Mouse (Mus musculus): ENCODE data around the gene Ttll3. TPM values are rescaled to one million over a fixed set of nuclear protein-coding genes. Genes with fewer than 3 reads are reported as not detected.

Ttll3 gene
- polyA plus RNA-seq, 1 experiment from 2014 or later, result 4.2 TPM

DNA sequence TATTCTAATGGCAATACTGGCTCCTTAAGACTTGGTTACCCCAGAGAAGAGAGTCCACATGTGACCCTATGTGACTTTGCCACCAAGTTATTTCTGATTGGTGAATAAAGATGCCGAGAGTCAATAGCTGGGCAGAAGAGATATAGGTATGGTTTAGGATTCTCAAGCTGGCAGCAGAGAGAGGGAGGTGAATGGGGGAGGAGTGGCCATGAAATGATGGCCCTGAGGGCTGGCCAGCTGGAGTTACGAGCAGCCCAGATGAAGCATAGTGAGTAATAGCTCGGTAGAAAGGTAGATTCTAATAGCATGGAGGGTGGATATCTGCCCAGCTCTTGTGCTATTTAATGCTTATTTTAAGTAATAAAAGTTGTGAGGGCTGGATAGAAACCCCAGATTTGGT lies 36.2 kb upstream of the Ttll3 start:
- WGBS, result 80% methylated on average over 3 of the region's 3 CpGs
- no peak overlapping the region for H3K4me3 ChIP-seq (ENCODE audit: low read depth, low read length)
- no peak overlapping the region for H3K9ac ChIP-seq (ENCODE audit: low read depth, low read length)
- H3K4me2 ChIP-seq (replicated peaks; ENCODE audit: low read depth, low read length), result no peak overlapping the region
- no peaks in the 10 kb centered on the region for H3K36me3 ChIP-seq (ENCODE audit: control insufficient read depth, insufficient read depth, low read length)
- no peaks in the 10 kb centered on the region for H3K9me3 ChIP-seq (ENCODE audit: control insufficient read depth, low read length)
- no peaks in the 10 kb centered on the region for H3K27me3 ChIP-seq (ENCODE audit: control insufficient read depth, insufficient read depth, low read length)
- no peak overlapping the region for H3K27ac ChIP-seq (ENCODE audit: low read depth, low read length)
- ATAC-seq (ENCODE audit: low FRiP score), result no peak
- DNase-seq (ENCODE audit: low spot score), result no peak
- no peaks in the 10 kb centered on the region for H3K4me1 ChIP-seq (replicated peaks; ENCODE audit: control insufficient read depth, insufficient read depth, low read length)

GRCm38 (mm10) chr6:113353696-113354095 lies 35.4 kb upstream of the Ttll3 start:
- no peak overlapping the region for H3K9ac ChIP-seq (ENCODE audit: low read depth, low read length)
- H3K27ac ChIP-seq (ENCODE audit: low read depth, low read length), result no peak overlapping the region
- DNase-seq (ENCODE audit: low spot score), result no peak
- H3K4me2 ChIP-seq (replicated peaks; ENCODE audit: low read depth, low read length), result no peak overlapping the region
- no peaks in the 10 kb centered on the region for H3K36me3 ChIP-seq (ENCODE audit: control insufficient read depth, insufficient read depth, low read length)
- no peaks in the 10 kb centered on the region for H3K4me1 ChIP-seq (replicated peaks; ENCODE audit: control insufficient read depth, insufficient read depth, low read length)
- ATAC-seq (ENCODE audit: low FRiP score), result no peak
- no peaks in the 10 kb centered on the region for H3K9me3 ChIP-seq (ENCODE audit: control insufficient read depth, low read length)
- H3K4me3 ChIP-seq (ENCODE audit: low read depth, low read length), result no peak overlapping the region
- 83% methylated on average over 3 of the region's 3 CpGs for WGBS
- no peaks in the 10 kb centered on the region for H3K27me3 ChIP-seq (ENCODE audit: control insufficient read depth, insufficient read depth, low read length)

DNA sequence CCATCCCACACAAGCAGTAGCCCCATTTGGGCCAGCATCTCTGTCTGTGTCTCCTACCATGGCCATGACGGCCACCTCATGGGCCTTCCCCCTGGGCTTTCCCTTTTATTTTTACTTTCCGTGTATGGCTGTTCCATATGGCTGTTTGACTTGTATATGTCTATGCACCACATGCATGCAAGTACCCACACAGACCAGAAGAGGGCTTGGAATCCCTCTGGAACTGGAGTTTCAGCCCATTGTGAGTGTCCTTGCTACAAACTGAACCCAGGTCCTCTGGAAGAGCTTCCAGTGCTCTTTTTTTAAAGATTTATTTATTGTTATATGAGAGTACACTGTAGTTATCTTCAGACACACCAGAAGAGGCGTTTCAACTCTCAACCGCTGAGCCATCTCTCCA lies 27.6 kb upstream of the Ttll3 start:
- no peak overlapping the region for H3K9ac ChIP-seq (ENCODE audit: low read depth, low read length)
- DNase-seq (ENCODE audit: low spot score), result no peak
- no peaks in the 10 kb centered on the region for H3K4me1 ChIP-seq (replicated peaks; ENCODE audit: control insufficient read depth, insufficient read depth, low read length)
- no peaks in the 10 kb centered on the region for H3K36me3 ChIP-seq (ENCODE audit: control insufficient read depth, insufficient read depth, low read length)
- no peak overlapping the region for H3K4me3 ChIP-seq (ENCODE audit: low read depth, low read length)
- no peak overlapping the region for H3K27ac ChIP-seq (ENCODE audit: low read depth, low read length)
- no peak overlapping the region for H3K4me2 ChIP-seq (replicated peaks; ENCODE audit: low read depth, low read length)
- no peak for ATAC-seq (ENCODE audit: low FRiP score)
- H3K27me3 ChIP-seq (ENCODE audit: control insufficient read depth, insufficient read depth, low read length), result no peaks in the 10 kb centered on the region
- 67% methylated on average over 4 of the region's 4 CpGs for WGBS
- no peaks in the 10 kb centered on the region for H3K9me3 ChIP-seq (ENCODE audit: control insufficient read depth, low read length)

DNA sequence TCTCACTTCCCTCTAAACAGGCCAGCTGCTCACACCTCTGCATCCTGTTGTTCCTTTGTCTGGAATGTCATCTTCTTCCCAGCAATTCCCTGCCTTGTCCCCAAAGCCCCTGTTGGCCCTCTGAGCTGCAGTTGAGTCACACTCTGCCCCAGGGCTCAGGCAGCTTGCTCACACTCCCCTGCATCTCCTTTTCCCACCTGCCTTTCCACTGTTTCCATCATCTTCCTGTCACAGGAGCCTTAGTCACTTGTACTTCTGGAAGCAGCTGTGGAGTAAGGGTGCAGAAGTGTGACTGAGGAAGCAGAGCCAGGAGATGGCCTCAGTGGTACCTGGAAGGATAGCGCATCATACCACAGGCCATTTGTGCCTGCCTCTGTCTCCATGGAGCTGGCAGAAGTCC lies 26.8 kb upstream of the Ttll3 start:
- H3K9me3 ChIP-seq (ENCODE audit: control insufficient read depth, low read length), result no peaks in the 10 kb centered on the region
- H3K4me3 ChIP-seq (ENCODE audit: low read depth, low read length), result no peak overlapping the region
- H3K36me3 ChIP-seq (ENCODE audit: control insufficient read depth, insufficient read depth, low read length), result no peaks in the 10 kb centered on the region
- no peaks in the 10 kb centered on the region for H3K4me1 ChIP-seq (replicated peaks; ENCODE audit: control insufficient read depth, insufficient read depth, low read length)
- no peaks in the 10 kb centered on the region for H3K27me3 ChIP-seq (ENCODE audit: control insufficient read depth, insufficient read depth, low read length)
- H3K4me2 ChIP-seq (replicated peaks; ENCODE audit: low read depth, low read length), result no peak overlapping the region
- 100% methylated on average over 1 of the region's 1 CpGs for WGBS
- no peak overlapping the region for H3K27ac ChIP-seq (ENCODE audit: low read depth, low read length)
- no peak for DNase-seq (ENCODE audit: low spot score)
- H3K9ac ChIP-seq (ENCODE audit: low read depth, low read length), result no peak overlapping the region
- ATAC-seq (ENCODE audit: low FRiP score), result no peak

- Histone ChIP-seq H3K4me3 (ENCODE audit: low read depth, low read length) (no peak overlapping the region), H3K36me3 (ENCODE audit: control insufficient read depth, insufficient read depth, low read length) (no peaks in the 10 kb centered on the region), H3K9me3 (ENCODE audit: control insufficient read depth, low read length) (no peaks in the 10 kb centered on the region), H3K9ac (ENCODE audit: low read depth, low read length) (no peak overlapping the region), H3K27ac (ENCODE audit: low read depth, low read length) (no peak overlapping the region), H3K4me2 (replicated peaks; ENCODE audit: low read depth, low read length) (no peak overlapping the region), H3K4me1 (replicated peaks; ENCODE audit: control insufficient read depth, insufficient read depth, low read length) (no peaks in the 10 kb centered on the region), H3K27me3 (ENCODE audit: control insufficient read depth, insufficient read depth, low read length) (no peaks in the 10 kb centered on the region)
- ATAC-seq (ENCODE audit: low FRiP score) (no peak), DNase-seq (ENCODE audit: low spot score) (no peak)
- WGBS, result 70% methylated on average over 8 of the region's 8 CpGs
These were observed 24.4 kb upstream of the Ttll3 start for GRCm38 (mm10) chr6:113364518-113365135.

GRCm38 (mm10) chr6:113366639-113367038 lies 22.4 kb upstream of the Ttll3 start:
- Histone ChIP-seq H3K4me2 (replicated peaks; ENCODE audit: low read depth, low read length) (no peak overlapping the region), H3K4me3 (ENCODE audit: low read depth, low read length) (no peak overlapping the region), H3K4me1 (replicated peaks; ENCODE audit: control insufficient read depth, insufficient read depth, low read length) (no peaks in the 10 kb centered on the region), H3K9me3 (ENCODE audit: control insufficient read depth, low read length) (no peaks in the 10 kb centered on the region), H3K9ac (ENCODE audit: low read depth, low read length) (no peak overlapping the region), H3K36me3 (ENCODE audit: control insufficient read depth, insufficient read depth, low read length) (no peaks in the 10 kb centered on the region), H3K27ac (ENCODE audit: low read depth, low read length) (no peak overlapping the region), H3K27me3 (ENCODE audit: control insufficient read depth, insufficient read depth, low read length) (no peaks in the 10 kb centered on the region)
- ATAC-seq (ENCODE audit: low FRiP score), result no peak
- 87% methylated on average over 6 of the region's 6 CpGs for WGBS
- no peak for DNase-seq (ENCODE audit: low spot score)

DNA sequence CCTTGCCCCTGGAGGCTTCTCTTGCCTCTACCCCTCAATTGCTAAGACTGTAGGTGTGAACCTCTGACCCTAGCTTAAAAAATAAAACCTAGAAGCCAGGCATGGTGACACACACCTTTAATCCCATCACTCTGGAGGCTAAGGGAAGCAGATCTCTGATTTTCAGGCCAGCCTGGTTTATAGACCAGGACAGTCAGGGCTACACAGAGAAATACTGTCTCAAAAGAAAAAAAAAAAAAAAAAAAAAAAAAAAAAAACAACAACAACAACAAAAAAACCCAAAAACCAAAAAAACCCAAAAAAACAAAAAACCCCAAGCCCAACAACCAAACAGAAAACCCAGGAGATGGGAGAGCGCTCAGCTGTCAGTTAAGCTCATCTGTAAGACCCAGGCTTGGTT lies 21.5 kb upstream of the Ttll3 start:
- no peak overlapping the region for H3K4me3 ChIP-seq (ENCODE audit: low read depth, low read length)
- H3K4me1 ChIP-seq (replicated peaks; ENCODE audit: control insufficient read depth, insufficient read depth, low read length), result no peaks in the 10 kb centered on the region
- no peaks in the 10 kb centered on the region for H3K36me3 ChIP-seq (ENCODE audit: control insufficient read depth, insufficient read depth, low read length)
- no peak for DNase-seq (ENCODE audit: low spot score)
- no peak overlapping the region for H3K27ac ChIP-seq (ENCODE audit: low read depth, low read length)
- no peak overlapping the region for H3K4me2 ChIP-seq (replicated peaks; ENCODE audit: low read depth, low read length)
- H3K27me3 ChIP-seq (ENCODE audit: control insufficient read depth, insufficient read depth, low read length), result no peaks in the 10 kb centered on the region
- ATAC-seq (ENCODE audit: low FRiP score), result no peak
- H3K9me3 ChIP-seq (ENCODE audit: control insufficient read depth, low read length), result no peaks in the 10 kb centered on the region
- no peak overlapping the region for H3K9ac ChIP-seq (ENCODE audit: low read depth, low read length)
- 95% methylated on average over 1 of the region's 1 CpGs for WGBS

DNA sequence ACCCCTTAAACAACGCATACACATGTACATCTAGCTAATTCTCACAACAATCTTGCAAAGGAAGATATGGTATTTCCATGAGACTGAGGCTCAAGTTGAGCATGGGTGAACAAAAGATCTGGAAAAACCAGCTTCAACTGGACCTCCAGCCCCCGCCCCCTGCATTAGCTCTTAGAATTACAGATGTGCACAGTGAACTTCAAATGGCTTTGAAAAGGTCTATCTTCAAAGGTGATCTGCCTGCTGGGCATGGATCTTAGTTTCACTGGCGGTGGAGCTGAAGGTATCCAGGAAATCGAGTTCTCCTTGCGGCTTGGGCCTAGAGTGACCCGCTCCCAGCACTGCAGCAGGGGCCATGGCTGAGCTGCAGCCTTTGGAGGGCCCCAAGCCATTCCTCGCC lies 20.9 kb upstream of the Ttll3 start:
- H3K4me2 ChIP-seq (replicated peaks; ENCODE audit: low read depth, low read length), result no peak overlapping the region
- DNase-seq (ENCODE audit: low spot score) (no peak), ATAC-seq (ENCODE audit: low FRiP score) (no peak)
- no peak overlapping the region for H3K4me3 ChIP-seq (ENCODE audit: low read depth, low read length)
- H3K36me3 ChIP-seq (ENCODE audit: control insufficient read depth, insufficient read depth, low read length), result no peaks in the 10 kb centered on the region
- no peak overlapping the region for H3K9ac ChIP-seq (ENCODE audit: low read depth, low read length)
- WGBS, result 92% methylated on average over 7 of the region's 7 CpGs
- H3K9me3 ChIP-seq (ENCODE audit: control insufficient read depth, low read length), result no peaks in the 10 kb centered on the region
- no peak overlapping the region for H3K27ac ChIP-seq (ENCODE audit: low read depth, low read length)
- H3K4me1 ChIP-seq (replicated peaks; ENCODE audit: control insufficient read depth, insufficient read depth, low read length), result no peaks in the 10 kb centered on the region
- no peaks in the 10 kb centered on the region for H3K27me3 ChIP-seq (ENCODE audit: control insufficient read depth, insufficient read depth, low read length)

DNA sequence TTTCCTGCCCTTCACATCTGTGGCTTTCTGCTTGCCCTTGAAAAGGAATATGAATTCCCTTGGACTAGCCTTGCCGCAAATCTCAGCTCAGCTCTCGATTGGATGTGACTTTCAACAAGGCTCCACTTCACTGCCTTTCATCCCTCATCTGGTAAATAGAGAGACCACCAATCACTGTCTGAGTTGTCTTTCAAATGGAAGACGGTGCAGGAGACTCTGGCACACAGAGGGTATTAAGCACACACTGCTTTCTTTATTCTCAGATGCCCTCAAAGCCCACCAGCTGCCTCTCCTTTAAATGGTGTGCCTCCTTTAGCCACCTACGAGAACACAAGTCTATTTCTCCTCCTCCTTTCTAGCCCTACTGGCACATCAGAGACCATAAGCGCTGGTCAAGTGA lies 20.5 kb upstream of the Ttll3 start:
- Histone ChIP-seq H3K27ac (ENCODE audit: low read depth, low read length) (no peak overlapping the region), H3K27me3 (ENCODE audit: control insufficient read depth, insufficient read depth, low read length) (no peaks in the 10 kb centered on the region), H3K4me1 (replicated peaks; ENCODE audit: control insufficient read depth, insufficient read depth, low read length) (no peaks in the 10 kb centered on the region), H3K4me3 (ENCODE audit: low read depth, low read length) (no peak overlapping the region), H3K9ac (ENCODE audit: low read depth, low read length) (no peak overlapping the region), H3K36me3 (ENCODE audit: control insufficient read depth, insufficient read depth, low read length) (no peaks in the 10 kb centered on the region), H3K4me2 (replicated peaks; ENCODE audit: low read depth, low read length) (no peak overlapping the region), H3K9me3 (ENCODE audit: control insufficient read depth, low read length) (no peaks in the 10 kb centered on the region)
- no peak for DNase-seq (ENCODE audit: low spot score)
- ATAC-seq (ENCODE audit: low FRiP score), result no peak
- WGBS, result 84% methylated on average over 5 of the region's 5 CpGs
